Mouse (Mus musculus): Measurements from ENCODE around the gene Aunip.

GRCm38 (mm10) chr4:134519281-134519680 lies 8.5 kb downstream of the Aunip start:
- TF ChIP-seq CTCF (conservative IDR thresholded peaks at IDR 0.05; ENCODE audit: insufficient read depth, insufficient read length, low read depth, low read length), result no peak
- no peak for TF ChIP-seq POLR2A (IDR thresholded peaks at IDR 0.05; ENCODE audit: low read depth, low read length)

All from kidney, adult 2 months (tissue).